Mouse (Mus musculus) heart, embryonic 13.5 days (tissue): Measurements from ENCODE around the gene Gif. TPM values are rescaled to one million over a fixed set of nuclear protein-coding genes. Genes with fewer than 3 reads are reported as not detected.

ENCODE experiments used
- ATAC-seq: fragments of 200-750 bp; cut with Nextera tagmentation; 2 replicates; pipeline ENCODE4 v1.8.0; 2017; ENCODE audit warnings: moderate TSS enrichment; ENCODE audit not compliant: insufficient number of reproducible peaks, low FRiP score, low TSS enrichment; ENCODE audit errors: extremely low read depth
- H3K27ac ChIP-seq: fragments of 300-500 bp; sonication (generic); replicated peaks from 2 replicates; pipeline ENCODE4 v1.5.1; 2015; ENCODE audit warnings: moderate library complexity, mild to moderate bottlenecking, inconsistent platforms
- H3K27me3 ChIP-seq: fragments of 300-500 bp; sonication (generic); replicated peaks from 2 replicates; pipeline ENCODE4 v1.6.1; 2015; ENCODE audit warnings: mild to moderate bottlenecking, inconsistent platforms
- H3K36me3 ChIP-seq: fragments of 300-500 bp; sonication (generic); 2 replicates; pipeline ENCODE4 v1.6.1; 2015; ENCODE audit warnings: mild to moderate bottlenecking, inconsistent platforms
- H3K4me1 ChIP-seq: fragments of 300-500 bp; sonication (generic); 2 replicates; pipeline ENCODE4 v1.6.1; 2015; ENCODE audit warnings: inconsistent platforms
- H3K4me2 ChIP-seq: fragments of 300-500 bp; sonication (generic); 2 replicates; pipeline ENCODE4 v1.6.1; 2015; ENCODE audit warnings: inconsistent platforms, mild to moderate bottlenecking, moderate library complexity
- H3K4me3 ChIP-seq: fragments of 300-500 bp; sonication (generic); 2 replicates; pipeline ENCODE4 v1.5.1; 2015; ENCODE audit warnings: moderate library complexity, mild to moderate bottlenecking, inconsistent platforms
- H3K9ac ChIP-seq: fragments of 300-500 bp; sonication (generic); 2 replicates; pipeline ENCODE4 v1.6.1; 2015; ENCODE audit warnings: inconsistent platforms, mild to moderate bottlenecking, moderate library complexity
- H3K9me3 ChIP-seq: fragments of 300-500 bp; sonication (generic); 2 replicates; pipeline ENCODE4 v1.6.1; 2016; ENCODE audit warnings: inconsistent platforms
- WGBS: fragments of 180-500 bp; shearing (Covaris S2); methylation state at CpG from one replicate; pipeline ENCODE4 v1.1.7; 2015; ENCODE audit warnings: mixed read lengths; 5-methylcytosine and 5-hydroxymethylcytosine counted together
- polyA plus RNA-seq: library from polyadenylated mRNA; unstranded; fragments of >200 nt; fragmentation: Nextera tagmentation; extraction: Ambion mirVana; gene quantifications from 2 replicates; pipeline ENCODE4 v1.2.1, GENCODE M21; 2015

The Gif gene
- not detected in 2 replicates for polyA plus RNA-seq

DNA sequence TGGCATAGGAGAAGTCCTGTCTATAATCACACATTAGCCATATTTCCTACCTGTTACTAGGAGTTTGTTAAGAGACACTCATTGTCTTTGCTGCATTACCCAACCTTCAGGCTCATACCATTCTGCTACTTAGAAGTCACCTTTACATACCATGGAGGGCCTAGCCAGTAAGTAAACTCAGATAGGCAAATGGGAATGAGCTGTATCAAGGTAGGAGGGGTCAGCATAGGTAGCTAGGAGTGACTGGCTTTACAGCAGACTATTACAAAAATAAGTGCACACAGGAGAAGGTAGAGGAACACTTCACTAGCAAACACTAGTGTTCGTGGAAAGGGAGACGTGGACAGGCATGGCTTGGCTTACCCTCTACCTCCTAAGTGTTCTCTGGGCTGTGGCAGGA is at the start of gene Gif:
TSS of gene Gif (plus strand) at position 257 of the 400 bp plus-strand sequence.
- Histone ChIP-seq H3K9ac (no peak within 1 kb of the TSS), H3K36me3 (no peaks in the 10 kb centered on the region), H3K27me3 (no peaks in the 10 kb centered on the region), H3K4me3 (no peak within 1 kb of the TSS), H3K9me3 (no peaks in the 10 kb centered on the region), H3K27ac (no peak within 1 kb of the TSS), H3K4me1 (no peaks in the 10 kb centered on the region), H3K4me2 (no peak within 1 kb of the TSS)
- 77% methylated on average over 2 of the region's 2 CpGs for WGBS
- no peak for ATAC-seq

DNA sequence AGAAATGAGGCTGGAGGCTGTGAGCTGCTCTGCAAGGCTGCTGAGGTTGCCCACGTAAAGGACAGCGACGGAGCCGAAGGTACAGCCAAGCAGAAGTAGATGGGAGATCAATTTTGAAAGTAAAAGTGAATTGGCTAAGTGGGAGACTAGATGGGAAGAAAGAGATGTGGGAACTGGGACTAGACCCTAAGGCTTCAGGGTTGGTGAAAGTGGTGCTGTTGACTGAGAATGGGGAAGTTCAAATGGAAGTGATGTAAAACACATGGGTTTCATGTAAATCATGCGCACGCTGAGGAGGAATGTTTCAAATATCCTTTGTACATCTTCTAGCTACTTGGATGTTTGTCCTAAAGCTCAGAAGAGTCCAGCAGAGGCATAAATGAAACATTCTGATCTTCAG is 49.0 kb upstream of the Gif start:
- Histone ChIP-seq H3K27me3 (no peaks in the 10 kb centered on the region), H3K9ac (no peak overlapping the region), H3K36me3 (no peaks in the 10 kb centered on the region), H3K9me3 (no peaks in the 10 kb centered on the region), H3K4me3 (no peak overlapping the region), H3K4me1 (no peaks in the 10 kb centered on the region), H3K27ac (no peak overlapping the region), H3K4me2 (no peak overlapping the region)
- no peak for ATAC-seq
- 90% methylated on average over 6 of the region's 6 CpGs for WGBS

DNA sequence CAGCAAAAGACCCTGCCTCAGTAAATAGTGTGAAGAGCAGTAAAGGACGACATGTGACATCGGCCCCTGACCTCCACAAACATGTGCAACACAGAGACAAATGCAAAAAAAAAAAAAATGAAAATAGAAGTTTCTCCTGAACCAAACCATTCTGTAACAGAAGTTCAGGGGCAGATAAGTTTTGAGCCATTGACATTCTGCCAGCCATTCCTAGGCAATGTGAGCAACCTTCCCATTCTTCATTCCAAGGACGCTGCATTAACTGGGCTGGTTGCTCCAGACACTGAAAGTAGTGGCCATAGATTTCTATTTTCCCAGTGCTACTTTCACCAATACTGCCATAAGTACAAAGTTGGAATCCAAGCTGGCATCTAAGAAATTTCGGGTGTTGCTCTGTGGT is 34.9 kb upstream of the Gif start:
- 64% methylated on average over 4 of the region's 4 CpGs for WGBS

DNA sequence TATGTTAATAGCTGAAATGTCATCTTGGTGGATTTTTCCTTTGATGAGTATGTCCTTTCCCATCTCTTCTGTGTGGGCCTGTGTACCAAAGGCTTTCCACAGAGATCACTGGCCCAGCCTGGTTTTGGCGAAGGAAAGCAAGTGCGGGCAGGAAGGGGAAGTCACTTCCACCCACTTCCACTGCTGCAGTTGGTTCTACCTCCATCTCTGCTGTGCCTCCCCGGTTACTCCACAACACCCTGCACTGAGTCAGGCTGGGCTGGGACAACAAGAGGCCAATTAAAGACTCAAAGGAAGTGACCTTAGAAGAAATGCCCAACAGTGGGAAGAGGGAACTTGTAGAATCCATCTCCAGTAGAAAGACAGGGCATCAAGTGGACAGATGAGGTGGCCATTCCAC is 27.3 kb upstream of the Gif start:
- H3K27me3 ChIP-seq = no peaks in the 10 kb centered on the region
- H3K4me2 ChIP-seq = no peak overlapping the region
- H3K36me3 ChIP-seq = no peaks in the 10 kb centered on the region
- no peak overlapping the region for H3K9ac ChIP-seq
- H3K27ac ChIP-seq = no peak overlapping the region
- WGBS = 72% methylated on average over 3 of the region's 3 CpGs
- no peaks in the 10 kb centered on the region for H3K9me3 ChIP-seq
- H3K4me1 ChIP-seq = no peaks in the 10 kb centered on the region
- H3K4me3 ChIP-seq = no peak overlapping the region
- no peak for ATAC-seq

More for the DNA sequence above, 34.9 kb upstream of the Gif start:
- no peak overlapping the region for H3K4me2 ChIP-seq
- no peak for ATAC-seq
- no peaks in the 10 kb centered on the region for H3K27me3 ChIP-seq
- no peaks in the 10 kb centered on the region for H3K4me1 ChIP-seq
- no peak overlapping the region for H3K4me3 ChIP-seq
- H3K36me3 ChIP-seq = no peaks in the 10 kb centered on the region
- H3K9ac ChIP-seq = no peak overlapping the region
- no peak overlapping the region for H3K27ac ChIP-seq
- no peaks in the 10 kb centered on the region for H3K9me3 ChIP-seq

DNA sequence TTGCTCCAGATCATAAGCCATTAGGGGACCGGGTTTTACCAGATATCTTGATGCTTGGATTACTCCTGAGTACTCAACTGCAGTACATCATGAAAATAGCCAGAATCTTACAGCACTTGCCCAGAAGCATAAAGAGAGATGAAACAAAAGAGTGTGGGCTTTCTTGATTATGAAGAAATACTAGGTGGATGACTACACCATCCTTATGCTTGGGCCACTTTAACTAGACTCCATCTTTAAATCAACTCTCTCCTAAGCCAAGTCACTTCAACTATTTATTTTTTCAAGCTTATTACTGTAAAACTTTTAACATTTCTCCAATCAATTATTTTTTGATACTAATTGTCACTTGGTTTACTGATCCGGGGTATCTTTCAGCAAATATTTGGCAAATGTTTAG is 23.5 kb upstream of the Gif start:
- no peak overlapping the region for H3K4me3 ChIP-seq
- H3K9ac ChIP-seq = no peak overlapping the region
- no peaks in the 10 kb centered on the region for H3K36me3 ChIP-seq
- H3K4me1 ChIP-seq = no peaks in the 10 kb centered on the region
- no peak overlapping the region for H3K4me2 ChIP-seq
- no peaks in the 10 kb centered on the region for H3K9me3 ChIP-seq
- no peak for ATAC-seq
- 64% methylated on average over 2 of the region's 2 CpGs for WGBS
- no peak overlapping the region for H3K27ac ChIP-seq
- H3K27me3 ChIP-seq = no peaks in the 10 kb centered on the region

DNA sequence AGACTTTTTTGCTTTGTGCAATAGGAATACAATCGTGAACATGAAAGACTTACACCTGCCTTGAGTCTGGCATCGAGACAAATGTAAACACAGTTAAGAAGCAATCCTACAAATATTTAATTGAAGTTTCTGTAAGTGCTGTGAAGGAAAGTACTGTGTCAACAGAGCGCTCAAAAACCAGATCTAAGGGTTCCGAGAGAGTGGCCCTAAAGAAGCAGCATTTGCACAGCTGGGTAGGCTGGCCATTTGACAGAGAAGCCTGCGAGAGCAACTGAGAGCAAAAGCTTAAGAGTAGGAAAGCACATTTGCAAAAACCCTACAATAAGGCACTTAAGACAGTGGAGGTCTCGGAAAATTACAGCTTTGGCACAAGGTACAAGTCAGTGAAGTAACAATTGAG is 23.1 kb upstream of the Gif start:
- H3K9me3 ChIP-seq = no peaks in the 10 kb centered on the region
- no peak for ATAC-seq
- no peaks in the 10 kb centered on the region for H3K27me3 ChIP-seq
- H3K4me2 ChIP-seq = no peak overlapping the region
- H3K27ac ChIP-seq = no peak overlapping the region
- H3K4me3 ChIP-seq = no peak overlapping the region
- 72% methylated on average over 6 of the region's 6 CpGs for WGBS
- no peaks in the 10 kb centered on the region for H3K4me1 ChIP-seq
- no peak overlapping the region for H3K9ac ChIP-seq
- H3K36me3 ChIP-seq = no peaks in the 10 kb centered on the region

DNA sequence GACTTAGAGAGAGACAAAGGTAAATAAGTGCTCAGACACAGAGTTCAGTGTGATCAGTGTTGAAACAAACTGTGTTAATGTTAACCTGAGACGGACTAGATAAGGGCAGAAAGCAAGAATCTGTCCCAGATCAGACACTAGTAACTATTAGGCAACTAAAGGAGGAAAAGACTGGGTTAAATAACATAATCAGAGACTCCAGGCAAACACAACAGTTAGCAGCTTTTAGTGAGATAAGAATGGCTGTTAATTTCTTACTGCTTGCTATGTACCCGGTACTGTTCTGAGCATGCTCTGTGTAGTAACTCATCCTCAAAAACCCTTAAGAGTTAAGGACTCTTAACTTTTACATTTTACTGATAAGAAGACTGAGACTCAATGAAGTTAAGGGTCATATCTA is 21.4 kb upstream of the Gif start:
- no peak overlapping the region for H3K27ac ChIP-seq
- no peak overlapping the region for H3K9ac ChIP-seq
- WGBS = 49% methylated on average over 2 of the region's 2 CpGs
- ATAC-seq = no peak
- no peaks in the 10 kb centered on the region for H3K27me3 ChIP-seq
- no peak overlapping the region for H3K4me2 ChIP-seq
- H3K36me3 ChIP-seq = no peaks in the 10 kb centered on the region
- H3K4me1 ChIP-seq = no peaks in the 10 kb centered on the region
- no peaks in the 10 kb centered on the region for H3K9me3 ChIP-seq
- H3K4me3 ChIP-seq = no peak overlapping the region

DNA sequence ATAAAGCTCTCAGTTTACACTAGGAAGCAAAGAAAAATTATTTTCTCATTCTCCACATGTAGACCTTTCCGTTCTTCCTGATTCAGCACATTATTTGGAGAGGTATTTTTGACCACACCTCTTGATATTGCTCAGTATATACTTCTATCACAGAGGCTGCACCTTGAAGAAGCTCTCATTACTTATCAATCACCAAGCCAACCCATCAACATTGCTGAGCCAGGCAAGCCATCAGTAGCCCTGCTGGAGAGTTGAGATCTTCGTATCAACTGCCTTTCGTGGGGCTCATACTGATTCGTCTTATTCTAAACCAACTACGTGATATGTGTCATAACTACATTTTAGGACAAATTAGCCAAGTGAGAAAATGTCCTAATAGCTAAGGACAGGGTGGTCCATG is 20.1 kb upstream of the Gif start:
- no peaks in the 10 kb centered on the region for H3K27me3 ChIP-seq
- no peaks in the 10 kb centered on the region for H3K4me1 ChIP-seq
- H3K27ac ChIP-seq = no peak overlapping the region
- H3K36me3 ChIP-seq = no peaks in the 10 kb centered on the region
- no peak overlapping the region for H3K9ac ChIP-seq
- no peak overlapping the region for H3K4me3 ChIP-seq
- WGBS = 73% methylated on average over 5 of the region's 5 CpGs
- no peak overlapping the region for H3K4me2 ChIP-seq
- ATAC-seq = no peak
- no peaks in the 10 kb centered on the region for H3K9me3 ChIP-seq

DNA sequence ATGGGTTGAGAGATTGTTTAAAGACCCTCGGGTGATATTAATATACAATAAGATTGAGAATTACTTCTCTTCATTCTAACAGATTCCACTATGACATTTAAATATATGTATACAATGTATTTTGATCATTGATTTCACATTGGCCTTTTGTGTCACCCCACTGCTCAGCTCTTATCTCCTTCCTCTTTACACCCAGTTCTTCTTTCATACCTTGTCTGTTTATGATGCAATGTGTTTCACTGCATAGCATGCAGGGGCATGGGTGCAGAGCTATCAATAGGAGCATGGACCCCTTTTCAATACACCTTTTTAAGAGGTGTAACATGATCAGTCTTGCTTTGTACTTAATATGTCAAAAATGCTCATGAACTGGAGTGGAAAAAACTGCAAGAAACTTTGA is 17.1 kb upstream of the Gif start:
- Histone ChIP-seq H3K27me3 (no peaks in the 10 kb centered on the region), H3K9ac (no peak overlapping the region), H3K27ac (no peak overlapping the region), H3K9me3 (no peaks in the 10 kb centered on the region), H3K4me2 (no peak overlapping the region), H3K4me1 (no peaks in the 10 kb centered on the region), H3K4me3 (no peak overlapping the region), H3K36me3 (no peaks in the 10 kb centered on the region)
- 68% methylated on average over 1 of the region's 1 CpGs for WGBS
- no peak for ATAC-seq

DNA sequence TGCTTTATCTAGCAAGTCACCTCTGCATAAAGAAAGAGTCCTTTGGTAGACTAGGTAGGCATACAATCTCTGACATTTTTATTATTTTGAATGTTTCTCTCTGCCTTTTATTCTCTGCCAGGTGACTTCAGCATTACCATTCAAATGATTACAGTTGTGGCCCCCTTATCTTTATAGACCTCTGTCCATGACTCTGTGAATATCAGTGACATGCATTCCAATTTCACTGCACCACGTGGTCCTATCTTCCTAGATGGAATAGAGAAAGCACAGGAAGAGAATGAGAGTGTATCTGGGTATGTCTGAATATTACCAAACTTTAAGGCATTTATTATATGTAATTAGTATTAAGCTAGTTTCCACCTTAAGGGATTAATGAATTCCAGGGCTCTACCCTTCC is 10.9 kb upstream of the Gif start:
- Histone ChIP-seq H3K27ac (no peak overlapping the region), H3K27me3 (no peaks in the 10 kb centered on the region), H3K4me1 (no peaks in the 10 kb centered on the region), H3K9me3 (no peaks in the 10 kb centered on the region), H3K36me3 (no peaks in the 10 kb centered on the region), H3K4me2 (no peak overlapping the region), H3K9ac (no peak overlapping the region), H3K4me3 (no peak overlapping the region)
- 36% methylated on average over 1 of the region's 1 CpGs for WGBS
- ATAC-seq = no peak

DNA sequence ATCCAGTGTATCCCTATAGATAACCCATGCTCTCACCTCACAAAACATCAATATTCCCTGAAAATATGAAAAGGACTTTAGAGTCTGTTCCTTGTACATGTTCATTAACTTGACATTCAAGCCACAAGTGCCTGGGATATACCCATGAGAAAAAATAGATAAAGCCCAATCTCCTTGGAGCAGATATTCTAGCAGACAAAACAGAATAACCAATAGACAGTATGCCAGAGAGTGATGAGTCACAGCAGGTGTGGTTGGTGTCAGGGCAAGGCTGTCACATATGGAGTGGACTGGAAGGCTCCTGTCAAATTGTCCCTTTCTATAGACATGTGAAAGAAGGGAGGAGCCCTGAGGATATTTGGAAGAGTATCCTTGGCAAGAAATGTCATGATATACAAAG is 1.7 kb upstream of the Gif start:
- no peaks in the 10 kb centered on the region for H3K9me3 ChIP-seq
- H3K27ac ChIP-seq = no peak overlapping the region
- no peaks in the 10 kb centered on the region for H3K4me1 ChIP-seq
- no peak overlapping the region for H3K9ac ChIP-seq
- no peak for ATAC-seq
- H3K4me3 ChIP-seq = no peak overlapping the region
- H3K36me3 ChIP-seq = no peaks in the 10 kb centered on the region
- no peaks in the 10 kb centered on the region for H3K27me3 ChIP-seq
- no peak overlapping the region for H3K4me2 ChIP-seq

DNA sequence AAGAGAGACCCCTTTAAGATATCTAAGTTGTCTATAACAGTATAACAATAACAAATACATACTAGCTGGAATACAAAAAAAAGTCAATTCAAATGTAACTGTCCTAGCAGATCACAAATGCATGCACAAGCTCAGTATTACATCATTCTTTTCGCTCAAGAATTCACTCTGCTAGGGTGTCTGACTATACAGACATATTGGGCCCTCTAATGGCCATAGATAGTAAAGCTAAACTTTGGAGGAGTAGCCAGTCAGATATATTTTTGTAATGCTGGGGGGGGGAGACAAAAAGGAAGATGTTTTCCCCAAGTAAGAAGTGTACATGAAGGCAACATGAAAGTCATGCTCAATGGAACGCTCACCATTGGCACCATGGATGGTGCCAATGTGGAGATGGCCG is 17.7 kb downstream of the Gif start:
- Histone ChIP-seq H3K4me3 (no peak overlapping the region), H3K27me3 (peaks cover 6% of the 10 kb centered on the region; the same call in 1 of the 2 replicates), H3K36me3 (no peaks in the 10 kb centered on the region), H3K9me3 (no peaks in the 10 kb centered on the region), H3K9ac (no peak overlapping the region), H3K4me1 (no peaks in the 10 kb centered on the region), H3K4me2 (no peak overlapping the region), H3K27ac (no peak overlapping the region)
- ATAC-seq = no peak
- WGBS = 68% methylated on average over 3 of the region's 3 CpGs

DNA sequence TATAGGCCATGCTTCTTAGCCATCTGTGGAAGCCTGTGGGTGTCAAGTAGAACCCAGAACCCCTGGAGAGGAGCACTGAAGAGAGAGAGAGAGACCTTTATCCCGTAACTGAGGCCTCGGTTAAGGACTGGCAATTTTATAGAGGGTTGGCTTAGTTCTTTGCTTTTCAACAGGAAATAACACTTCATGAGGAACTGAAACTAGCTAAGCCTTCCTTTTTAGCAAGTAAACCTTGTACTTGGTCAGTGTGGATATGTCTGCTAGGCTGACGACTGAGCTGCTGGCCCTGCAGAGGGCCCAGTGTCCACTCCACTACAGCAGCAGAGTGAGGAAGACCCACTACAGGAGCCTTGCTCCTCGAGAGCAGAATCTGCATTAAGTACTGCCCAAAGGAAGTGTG is 19.1 kb downstream of the Gif start:
- WGBS = 49% methylated on average over 4 of the region's 4 CpGs
- Histone ChIP-seq H3K36me3 (no peaks in the 10 kb centered on the region), H3K9ac (no peak overlapping the region)

More for the DNA sequence above, 19.1 kb downstream of the Gif start:
- no peak overlapping the region for H3K4me2 ChIP-seq
- no peak overlapping the region for H3K4me3 ChIP-seq
- peaks cover 6% of the 10 kb centered on the region; the same call in 1 of the 2 replicates for H3K27me3 ChIP-seq
- H3K9me3 ChIP-seq = no peaks in the 10 kb centered on the region
- H3K4me1 ChIP-seq = peaks cover 8% of the 10 kb centered on the region
- ATAC-seq = no peak
- no peak overlapping the region for H3K27ac ChIP-seq
